ENCODE assay signal across 10 mouse cellular contexts in the genomic region with DNA sequence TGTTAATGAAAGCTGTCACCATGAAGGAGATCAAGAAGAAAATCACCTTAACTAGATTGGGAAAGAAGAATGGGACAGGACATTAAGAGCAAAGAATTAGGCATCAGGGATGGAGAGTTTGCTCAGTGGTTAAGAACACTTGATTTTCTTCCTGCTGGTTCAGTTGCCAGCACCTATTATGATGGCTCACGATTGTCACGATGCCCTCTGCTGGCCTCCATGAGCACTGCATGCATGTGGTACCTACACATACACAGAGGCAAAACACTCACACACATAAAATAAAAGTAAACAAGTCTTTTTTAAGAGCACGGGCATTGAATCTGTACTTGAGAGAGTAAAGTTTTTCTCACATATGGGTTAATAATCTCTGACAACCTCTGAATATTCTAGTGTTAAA.
DNase-seq lines count a peak whose midpoint lies in the region; ATAC-seq and TF ChIP-seq lines count a peak whose summit lies in the region.
"Had no signal": no experiment of that assay in that cellular context is flagged by ENCODE, and none has a peak within 500 bp of the region (broad histone marks: within the 10 kb centered on the region; RNA-seq: fewer than 3 reads in every experiment).

No protein-coding gene starts in this region.

- no peak overlapping the region for H3K27ac ChIP-seq in heart, embryonic 10.5 days
- H3K27ac ChIP-seq in lung, embryonic 14.5 days (ENCODE audit: low read depth): no peak overlapping the region
- H3K27ac ChIP-seq: limb, embryonic 13.5 days; stomach, embryonic 15.5 days had no signal

- 0 out of 2 replicates have a peak, but pooled peaks cover 5% of the 10 kb centered on the region for H3K27me3 ChIP-seq in heart, embryonic 10.5 days (ENCODE audit: insufficient read depth, poor library complexity, severe bottlenecking)
- H3K27me3 ChIP-seq in lung, embryonic 14.5 days (ENCODE audit: insufficient read depth, low read length): no peaks in the 10 kb centered on the region
- H3K27me3 ChIP-seq: stomach, embryonic 15.5 days had no signal

- no peak overlapping the region for H3K4me3 ChIP-seq in heart, embryonic 10.5 days
- H3K4me3 ChIP-seq in lung, embryonic 14.5 days (ENCODE audit: low read depth, low read length): no peak overlapping the region
- H3K4me3 ChIP-seq: limb, embryonic 13.5 days; stomach, embryonic 15.5 days had no signal

- no peak for ATAC-seq in lung, embryonic 14.5 days (ENCODE audit: insufficient read depth)

- H3K36me3 ChIP-seq in heart, embryonic 10.5 days: no peaks in the 10 kb centered on the region
- no peaks in the 10 kb centered on the region for H3K36me3 ChIP-seq in lung, embryonic 14.5 days (ENCODE audit: insufficient read depth)
- H3K36me3 ChIP-seq: limb, embryonic 13.5 days; stomach, embryonic 15.5 days had no signal

- no peak overlapping the region for H3K9ac ChIP-seq in lung, embryonic 14.5 days
- H3K9ac ChIP-seq: limb, embryonic 13.5 days; stomach, embryonic 15.5 days had no signal

- 0 out of 2 replicates have a peak, but pooled peaks cover 16% of the 10 kb centered on the region for H3K4me1 ChIP-seq in heart, embryonic 10.5 days
- no peaks in the 10 kb centered on the region for H3K4me1 ChIP-seq in lung, embryonic 14.5 days (ENCODE audit: insufficient read depth)
- H3K4me1 ChIP-seq: limb, embryonic 13.5 days; stomach, embryonic 15.5 days had no signal

- WGBS in heart, embryonic 10.5 days: 44% methylated on average over 3 of the region's 3 CpGs
- WGBS in lung, embryonic 14.5 days: 36% methylated on average over 3 of the region's 3 CpGs

- H3K9me3 ChIP-seq in heart, embryonic 10.5 days: no peaks in the 10 kb centered on the region
- no peaks in the 10 kb centered on the region for H3K9me3 ChIP-seq in lung, embryonic 14.5 days (ENCODE audit: low read depth, low read length)
- H3K9me3 ChIP-seq: limb, embryonic 13.5 days; stomach, embryonic 15.5 days had no signal

- intact Hi-C loops in gastrocnemius, postnatal 14 days (cut with DNase I; ENCODE audit: low total_unique reads): no loop called here

- DNase-seq in heart, embryonic 10.5 days (ENCODE audit: low spot score): peak; percentile 65
- no peak for DNase-seq in heart, adult 9 months (ENCODE audit: low spot score in 2 of 2)
- DNase-seq in right cerebral cortex, postnatal 4 days: peak; percentile 47
- no peak for DNase-seq in right cerebral cortex, adult 18-20 months
- peak; percentile 60 for DNase-seq in c-Kit-positive CD71-positive TER-119-positive erythroid progenitor cells, embryonic 14.5 days (ENCODE audit: low spot score)
- peak; percentile 66 for DNase-seq in lung, embryonic 14.5 days
- peak; percentile 29 to 69 for DNase-seq in thymus, postnatal 10 days (ENCODE audit: low spot score in 2 of 2)
- DNase-seq in gastrocnemius, postnatal 14 days: no peak

- TF ChIP-seq CTCF in lung, embryonic 14.5 days (IDR thresholded peaks at IDR 0.05; ENCODE audit: low read depth): peak; percentile 67

- no peak overlapping the region for H3K4me2 ChIP-seq in lung, embryonic 14.5 days
- H3K4me2 ChIP-seq: limb, embryonic 13.5 days; stomach, embryonic 15.5 days had no signal

Comparison
In these comparisons a context has a peak if more than half of its experiments do, and no peak if none do; other contexts are left out.
1. DNase-seq: peak in heart, embryonic 10.5 days (single experiment), right cerebral cortex, postnatal 4 days (single experiment), c-Kit-positive CD71-positive TER-119-positive erythroid progenitor cells, embryonic 14.5 days (single experiment), lung, embryonic 14.5 days (single experiment) and thymus, postnatal 10 days (2 of 2); none in heart, adult 9 months (0 of 2), right cerebral cortex, adult 18-20 months (single experiment) and gastrocnemius, postnatal 14 days (single experiment).